Mouse (Mus musculus) liver, embryonic 11.5 days (tissue): Measurements from ENCODE around the gene Actn1. TPM values are rescaled to one million over a fixed set of nuclear protein-coding genes. Genes with fewer than 3 reads are reported as not detected.

Experiments used
- ATAC-seq: fragments of 200-750 bp; cut with Nextera tagmentation; replicated peaks from 2 replicates; pipeline ENCODE4 v1.8.0; 2017; ENCODE audit warnings: moderate number of reproducible peaks, mild to moderate bottlenecking, moderate TSS enrichment, moderate library complexity; ENCODE audit not compliant: low FRiP score
- DNase-seq: peaks from one replicate; pipeline ENCODE4 v3.0.0-alpha.2; 2017; ENCODE audit warnings: low spot score
- H3K27ac ChIP-seq: fragments of 300-500 bp; sonication (generic); 2 replicates; pipeline ENCODE4 v1.5.1; 2014; ENCODE audit warnings: mild to moderate bottlenecking, low read depth, low read length, control low read depth
- H3K27me3 ChIP-seq: fragments of 300-500 bp; sonication (generic); replicated peaks from 2 replicates; pipeline ENCODE4 v1.6.1; 2014; ENCODE audit warnings: low read length, mixed read lengths; ENCODE audit not compliant: control insufficient read depth, insufficient read depth
- H3K36me3 ChIP-seq: fragments of 300-500 bp; sonication (generic); 2 replicates; pipeline ENCODE4 v1.6.1; 2014; ENCODE audit warnings: mild to moderate bottlenecking, low read length, moderate library complexity, mixed read lengths; ENCODE audit not compliant: control insufficient read depth, insufficient read depth
- H3K4me1 ChIP-seq: fragments of 300-500 bp; sonication (generic); replicated peaks from 2 replicates; pipeline ENCODE4 v1.6.1; 2014; ENCODE audit warnings: low read length, mixed read lengths; ENCODE audit not compliant: control insufficient read depth, insufficient read depth
- H3K4me2 ChIP-seq: fragments of 300-500 bp; sonication (generic); 2 replicates; pipeline ENCODE4 v1.6.1; 2014; ENCODE audit warnings: mild to moderate bottlenecking, control low read depth, moderate library complexity
- H3K4me3 ChIP-seq: fragments of 300-500 bp; sonication (generic); 2 replicates; pipeline ENCODE4 v1.5.1; 2014; ENCODE audit warnings: low read depth, low read length, control low read depth
- H3K9ac ChIP-seq: fragments of 300-500 bp; sonication (generic); 2 replicates; pipeline ENCODE4 v1.6.1; 2014; ENCODE audit warnings: low read depth, low read length, control low read depth
- H3K9me3 ChIP-seq: fragments of 300-500 bp; sonication (generic); 2 replicates; pipeline ENCODE4 v1.6.1; 2016; ENCODE audit warnings: low read length, inconsistent platforms, mixed read lengths; ENCODE audit not compliant: control insufficient read depth
- WGBS: fragments of 180-500 bp; shearing (Covaris S2); extraction: QIAGEN DNeasy Blood & Tissue Kit; methylation state at CpG from one replicate; pipeline ENCODE4 v1.1.7; 2014; 5-methylcytosine and 5-hydroxymethylcytosine counted together
- polyA plus RNA-seq: library from polyadenylated mRNA; unstranded; fragments of >200 nt; fragmentation: Nextera tagmentation; extraction: Ambion mirVana; gene quantifications from 2 replicates; pipeline ENCODE4 v1.2.1, GENCODE M21; 2014

Gene Actn1
- polyA plus RNA-seq, 1 experiment from 2014 or later, result 28.3 TPM

DNA sequence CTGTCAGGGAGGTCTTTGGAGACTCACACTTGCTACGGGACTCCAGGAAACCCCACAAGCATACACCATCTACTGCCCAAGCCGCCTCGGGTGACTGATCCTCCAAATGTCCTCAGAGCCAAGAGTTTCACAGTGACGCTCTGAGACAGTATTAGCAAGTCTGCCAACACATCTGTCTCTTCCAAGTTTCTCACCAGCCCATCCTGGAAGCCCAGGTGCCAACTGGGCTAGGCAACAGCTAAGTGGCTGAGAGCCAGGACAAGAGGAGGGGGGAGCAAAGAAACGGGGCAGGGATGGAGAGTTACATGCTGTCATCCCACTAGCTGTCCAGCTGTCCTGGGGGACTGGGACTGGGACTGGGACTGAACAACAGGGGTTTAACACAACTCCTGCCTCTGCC lies 13.1 kb downstream of the Actn1 start:
- Histone ChIP-seq H3K9ac (no peak overlapping the region), H3K9me3 (no peaks in the 10 kb centered on the region), H3K27me3 (no peaks in the 10 kb centered on the region), H3K4me1 (peaks cover 16% of the 10 kb centered on the region), H3K4me3 (no peak overlapping the region), H3K36me3 (no peaks in the 10 kb centered on the region), H3K27ac (no peak overlapping the region), H3K4me2 (no peak overlapping the region)
- DNase-seq, result no peak
- 84% methylated on average over 5 of the region's 5 CpGs for WGBS
- no peak for ATAC-seq

GRCm38 (mm10) chr12:80246505-80246904 lies 13.7 kb downstream of the Actn1 start:
- Histone ChIP-seq H3K4me1 (peaks cover 12% of the 10 kb centered on the region), H3K4me3 (no peak overlapping the region), H3K9ac (no peak overlapping the region), H3K36me3 (no peaks in the 10 kb centered on the region), H3K27me3 (no peaks in the 10 kb centered on the region), H3K4me2 (no peak overlapping the region), H3K27ac (no peak overlapping the region), H3K9me3 (no peaks in the 10 kb centered on the region)
- DNase-seq, result no peak
- WGBS, result 67% methylated on average over 2 of the region's 2 CpGs
- no peak for ATAC-seq

DNA sequence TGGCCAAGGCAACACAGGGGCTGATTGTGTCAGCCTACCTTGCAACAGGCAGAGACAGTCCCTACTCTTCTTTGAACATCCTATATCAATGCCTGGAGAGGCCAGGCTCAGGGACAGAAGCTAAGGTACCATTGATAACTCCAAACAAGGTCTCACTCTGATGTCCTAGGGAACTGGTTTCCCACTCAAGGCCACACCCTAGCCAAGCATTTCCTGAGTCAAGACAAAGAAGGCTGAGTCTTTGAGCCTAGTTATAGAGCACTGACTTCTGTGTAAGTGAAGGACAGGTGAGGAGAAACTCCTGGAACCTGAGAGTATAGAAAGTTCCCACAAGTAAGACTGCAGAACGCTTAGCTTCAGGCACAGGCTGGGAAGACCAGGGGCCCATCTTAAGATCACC lies 15.4 kb downstream of the Actn1 start:
- WGBS, result 86% methylated on average over 1 of the region's 1 CpGs
- Histone ChIP-seq H3K27me3 (no peaks in the 10 kb centered on the region), H3K4me2 (no peak overlapping the region), H3K9me3 (no peaks in the 10 kb centered on the region), H3K4me1 (peaks cover 4% of the 10 kb centered on the region; the same call in 1 of the 2 replicates), H3K36me3 (no peaks in the 10 kb centered on the region), H3K4me3 (no peak overlapping the region), H3K27ac (no peak overlapping the region), H3K9ac (no peak overlapping the region)
- no peak for DNase-seq
- no peak for ATAC-seq

GRCm38 (mm10) chr12:80244127-80244526 lies 16.0 kb downstream of the Actn1 start:
- Histone ChIP-seq H3K9me3 (no peaks in the 10 kb centered on the region), H3K27ac (no peak overlapping the region), H3K9ac (no peak overlapping the region)

DNA sequence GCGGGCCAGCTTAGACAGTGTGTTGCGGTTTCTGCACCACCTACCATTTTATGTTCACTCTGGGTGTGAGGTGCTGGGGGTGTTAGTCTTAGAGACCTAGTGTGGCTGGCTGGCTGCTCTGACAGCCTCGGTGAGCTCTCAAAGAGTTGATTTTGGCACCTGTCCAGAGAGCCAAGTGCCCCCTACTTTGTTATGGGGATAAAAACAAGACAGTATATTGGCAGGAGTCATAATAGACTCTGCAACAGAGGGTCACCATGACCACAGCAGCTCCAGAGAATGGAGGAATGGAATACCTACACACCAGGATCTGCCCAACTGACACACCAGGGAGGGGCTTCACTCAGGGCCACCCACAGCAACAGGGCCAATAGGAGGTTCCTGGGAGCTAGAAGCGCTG lies 16.8 kb downstream of the Actn1 start:
- H3K9ac ChIP-seq, result no peak overlapping the region
- H3K9me3 ChIP-seq, result no peaks in the 10 kb centered on the region
- no peaks in the 10 kb centered on the region for H3K27me3 ChIP-seq
- 83% methylated on average over 4 of the region's 4 CpGs for WGBS
- no peak overlapping the region for H3K27ac ChIP-seq
- ATAC-seq (no peak), DNase-seq (no peak)
- H3K4me2 ChIP-seq, result no peak overlapping the region
- no peaks in the 10 kb centered on the region for H3K36me3 ChIP-seq
- peaks cover 8% of the 10 kb centered on the region; the same call in 1 of the 2 replicates for H3K4me1 ChIP-seq
- no peak overlapping the region for H3K4me3 ChIP-seq

More at GRCm38 (mm10) chr12:80244127-80244526, 16.0 kb downstream of the Actn1 start:
- no peak overlapping the region for H3K4me3 ChIP-seq
- no peak overlapping the region for H3K4me2 ChIP-seq
- no peaks in the 10 kb centered on the region for H3K27me3 ChIP-seq
- no peaks in the 10 kb centered on the region for H3K36me3 ChIP-seq
- 0 out of 2 replicates have a peak, but pooled peaks cover 6% of the 10 kb centered on the region for H3K4me1 ChIP-seq
- ATAC-seq, result no peak
- no peak for DNase-seq
- 90% methylated on average over 6 of the region's 6 CpGs for WGBS

DNA sequence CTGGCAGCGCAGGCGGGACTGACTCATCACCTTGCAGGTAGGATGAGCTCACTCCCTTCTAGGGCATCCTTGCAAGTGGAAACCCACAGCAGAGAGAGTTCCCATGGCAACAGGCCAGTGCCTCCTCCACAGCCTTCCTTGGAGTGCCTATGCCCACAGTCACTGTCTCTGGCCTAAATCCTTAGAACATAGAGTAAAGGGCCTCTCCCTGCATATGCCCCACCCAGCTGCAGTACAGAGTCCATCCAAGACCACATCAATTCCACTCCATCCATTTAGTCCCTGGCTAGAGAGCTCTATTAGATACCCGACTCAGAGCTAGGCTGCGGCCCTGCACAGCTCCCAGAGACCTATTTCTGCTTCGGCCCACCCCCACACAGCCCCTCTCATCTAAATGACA lies 20.7 kb downstream of the Actn1 start:
- Histone ChIP-seq H3K36me3 (no peaks in the 10 kb centered on the region), H3K27me3 (no peaks in the 10 kb centered on the region), H3K4me2 (no peak overlapping the region), H3K4me1 (peaks cover 8% of the 10 kb centered on the region; the same call in 1 of the 2 replicates), H3K27ac (no peak overlapping the region), H3K9ac (no peak overlapping the region), H3K4me3 (no peak overlapping the region), H3K9me3 (no peaks in the 10 kb centered on the region)
- DNase-seq (no peak), ATAC-seq (no peak)
- WGBS, result 80% methylated on average over 5 of the region's 5 CpGs

DNA sequence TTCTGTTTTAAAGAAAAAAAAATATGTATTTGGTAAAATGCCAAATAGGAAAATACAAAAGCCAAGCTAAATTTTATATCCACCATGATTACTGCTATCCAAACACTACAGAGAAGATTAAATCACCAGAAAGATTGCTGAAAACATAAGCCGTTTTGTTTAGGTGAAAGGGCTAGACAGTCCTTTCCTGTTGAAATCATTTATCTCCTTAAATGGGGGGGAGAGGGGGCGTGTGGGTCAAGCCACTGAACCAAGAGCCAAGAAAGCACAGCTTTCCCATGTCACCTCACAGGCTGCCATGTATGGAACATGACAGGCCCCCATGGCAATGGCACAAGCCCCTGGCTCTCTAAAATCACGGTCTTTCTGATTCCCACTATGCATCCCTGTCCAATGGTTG lies 21.6 kb downstream of the Actn1 start:
- Histone ChIP-seq H3K9me3 (no peaks in the 10 kb centered on the region), H3K27ac (no peak overlapping the region), H3K4me3 (no peak overlapping the region), H3K4me2 (no peak overlapping the region), H3K36me3 (no peaks in the 10 kb centered on the region), H3K27me3 (no peaks in the 10 kb centered on the region), H3K4me1 (peaks cover 8% of the 10 kb centered on the region; the same call in 1 of the 2 replicates), H3K9ac (no peak overlapping the region)
- ATAC-seq (no peak), DNase-seq (no peak)
- 60% methylated on average over 3 of the region's 3 CpGs for WGBS

- Histone ChIP-seq H3K27me3 (no peaks in the 10 kb centered on the region), H3K4me2 (no peak overlapping the region), H3K9ac (no peak overlapping the region), H3K9me3 (no peaks in the 10 kb centered on the region), H3K27ac (no peak overlapping the region), H3K36me3 (no peaks in the 10 kb centered on the region), H3K4me1 (peaks cover 27% of the 10 kb centered on the region), H3K4me3 (no peak overlapping the region)
- 62% methylated on average over 1 of the region's 1 CpGs for WGBS
- ATAC-seq, result no peak
- DNase-seq, result no peak
Observed at GRCm38 (mm10) chr12:80235295-80235694, 24.9 kb downstream of the Actn1 start.

DNA sequence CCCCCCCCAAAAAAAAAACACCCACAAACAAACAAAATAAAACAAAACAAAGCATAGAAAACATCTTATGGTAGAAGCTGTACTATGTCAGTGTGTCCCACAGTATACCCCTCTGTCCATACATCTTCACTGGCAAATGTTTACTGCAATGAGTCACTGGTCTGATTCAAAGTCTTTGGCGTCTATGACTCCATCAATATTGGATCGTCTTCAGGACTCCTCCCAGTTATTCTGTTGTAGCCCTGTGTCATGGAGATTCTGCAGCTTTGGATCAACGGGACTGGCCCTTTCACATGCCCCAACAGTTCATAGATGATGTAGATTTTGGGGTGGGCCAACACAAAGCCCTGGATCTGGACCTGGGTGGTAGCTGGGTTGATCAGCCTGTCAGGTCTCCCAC lies 25.9 kb downstream of the Actn1 start:
- Histone ChIP-seq H3K27me3 (no peaks in the 10 kb centered on the region), H3K36me3 (no peaks in the 10 kb centered on the region), H3K9ac (no peak overlapping the region), H3K9me3 (no peaks in the 10 kb centered on the region), H3K4me3 (no peak overlapping the region), H3K4me1 (peaks cover 31% of the 10 kb centered on the region), H3K4me2 (no peak overlapping the region), H3K27ac (no peak overlapping the region)
- DNase-seq (no peak), ATAC-seq (no peak)
- WGBS, result 88% methylated on average over 3 of the region's 3 CpGs
